Mouse (Mus musculus) c-Kit-positive CD71-positive TER-119-negative erythroid progenitor cells, embryonic 14.5 days (primary cell): ENCODE data around the gene Slc22a20.
A peak's percentile ranks its signal among the peaks of the same experiment; 100 is the strongest.

Experiments
- DNase-seq: peaks from one replicate; pipeline ENCODE4 v3.0.0-alpha.2; 2013; ENCODE audit warnings: low read depth

The Slc22a20 gene

DNA sequence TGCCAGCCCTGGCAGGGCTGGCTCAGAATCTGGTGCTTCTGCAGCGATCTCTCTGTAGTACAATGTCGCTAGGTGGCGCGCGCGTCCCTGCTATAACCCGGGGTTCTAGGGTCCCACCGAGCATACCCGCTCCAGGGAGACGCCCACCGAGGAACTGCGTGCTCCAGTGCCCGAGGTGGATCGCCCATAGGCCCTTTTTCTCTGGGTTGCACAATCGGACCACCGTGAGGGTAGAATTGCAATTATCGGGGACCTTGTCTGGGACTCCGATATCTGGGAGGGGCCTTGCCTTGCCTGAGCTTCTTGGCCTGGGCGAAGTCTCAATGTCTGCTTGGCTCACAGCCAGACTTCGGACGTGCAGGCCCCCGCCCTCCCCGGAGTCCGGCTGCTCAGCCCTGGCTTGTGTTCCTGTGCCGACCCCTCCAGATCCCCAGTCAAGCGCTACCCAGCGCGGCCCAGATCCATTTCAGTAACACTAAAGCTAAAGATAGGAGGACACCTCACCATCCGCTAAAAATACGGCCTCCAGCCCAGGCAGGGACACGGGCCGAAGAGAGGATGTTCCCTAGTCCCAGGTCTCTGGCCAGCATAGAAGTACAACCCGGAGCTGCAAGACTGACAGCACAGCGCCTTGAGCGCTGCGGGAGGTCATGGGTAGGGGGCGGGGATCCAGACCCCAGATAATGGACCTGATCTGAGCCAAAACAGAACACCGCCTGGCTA is 61.8 kb downstream of the Slc22a20 start:
- peak; percentile 77 for DNase-seq

DNA sequence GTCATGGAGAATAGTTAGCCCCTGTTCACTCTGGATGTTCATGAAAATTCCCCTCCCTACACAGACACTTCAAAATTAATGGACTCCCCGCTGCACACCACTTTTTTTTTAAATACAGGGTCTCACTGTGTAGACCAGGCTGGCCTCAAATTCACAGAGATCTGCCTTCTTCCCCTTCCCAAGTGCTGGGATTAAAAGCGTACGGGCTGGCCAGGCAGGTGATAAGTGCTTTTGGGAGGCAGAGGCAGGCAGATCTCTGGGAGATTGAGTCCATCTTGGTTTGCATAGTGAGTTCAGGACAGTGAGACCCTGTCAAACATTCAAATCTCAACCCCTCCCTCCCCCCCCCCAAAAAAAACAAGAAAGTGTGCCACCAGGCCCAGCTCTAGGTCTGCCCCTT is 63.0 kb downstream of the Slc22a20 start:
- no peak for DNase-seq

DNA sequence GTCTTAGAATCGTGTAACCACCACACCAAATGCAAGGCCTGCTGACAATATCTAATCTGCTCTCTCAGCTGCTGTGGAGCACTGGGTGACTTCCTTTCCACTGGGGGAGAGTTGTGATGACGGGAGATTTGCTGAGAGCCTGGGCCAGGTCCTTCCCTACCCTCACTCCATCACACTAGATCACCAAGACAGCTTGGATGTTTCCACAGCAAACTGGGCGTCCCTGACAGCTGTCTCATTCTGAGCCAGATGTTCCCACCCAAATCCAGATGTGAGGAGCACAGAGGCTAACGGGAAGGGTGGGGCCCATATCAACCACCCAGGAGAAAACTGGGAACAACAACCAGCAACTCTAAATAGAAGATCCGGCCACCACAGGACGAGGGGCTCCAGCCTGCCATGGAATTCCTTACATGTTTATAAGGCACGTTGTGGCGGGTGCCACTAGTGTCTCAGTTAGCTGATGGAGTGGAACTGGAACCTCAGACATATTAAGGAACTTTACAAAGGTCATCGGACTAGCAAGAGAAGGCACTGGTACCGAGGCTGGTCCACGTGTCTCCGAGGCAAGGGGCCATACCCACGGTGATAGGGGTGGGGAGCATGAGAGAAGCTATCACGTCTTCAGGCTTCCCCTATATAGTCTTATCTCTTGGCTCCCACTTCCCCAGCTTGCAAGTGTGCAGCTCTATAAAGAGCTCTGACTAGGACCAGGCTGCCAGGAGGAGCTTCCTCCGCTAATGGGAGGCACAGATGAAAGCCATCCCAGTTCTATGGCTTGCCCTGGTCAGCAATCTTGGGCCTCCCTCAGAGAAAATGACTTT is 63.6 kb downstream of the Slc22a20 start:
- peak; percentile 36 for DNase-seq

DNA sequence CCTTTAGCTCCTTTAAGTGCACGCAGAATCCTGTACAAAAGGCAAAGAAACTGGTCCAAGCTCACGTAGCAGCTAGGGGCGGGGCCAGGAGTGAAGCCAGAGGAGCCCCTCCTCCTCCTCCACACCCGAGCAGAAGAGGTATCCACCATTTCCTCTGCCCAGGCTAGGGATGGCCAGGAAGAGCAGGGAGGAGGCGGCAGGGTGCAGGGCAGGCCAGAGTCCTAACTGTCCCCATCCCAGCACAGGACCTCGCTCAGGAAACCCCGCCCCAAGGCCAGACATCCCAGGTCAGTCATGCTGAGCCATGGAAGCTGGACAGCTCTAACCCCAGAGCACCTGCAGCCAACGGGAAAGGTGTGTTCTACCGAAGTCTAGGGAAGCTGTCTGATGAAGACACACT is 64.2 kb downstream of the Slc22a20 start:
- no peak for DNase-seq
